Mouse (Mus musculus): ENCODE measurements at regions not wholly inside any gene's neighbourhood (a gene's known extent, or its start where the extent isn't known, plus 50 kb on each side); places are given as distances from the start of the nearest gene placed in this dataset.

DNA sequence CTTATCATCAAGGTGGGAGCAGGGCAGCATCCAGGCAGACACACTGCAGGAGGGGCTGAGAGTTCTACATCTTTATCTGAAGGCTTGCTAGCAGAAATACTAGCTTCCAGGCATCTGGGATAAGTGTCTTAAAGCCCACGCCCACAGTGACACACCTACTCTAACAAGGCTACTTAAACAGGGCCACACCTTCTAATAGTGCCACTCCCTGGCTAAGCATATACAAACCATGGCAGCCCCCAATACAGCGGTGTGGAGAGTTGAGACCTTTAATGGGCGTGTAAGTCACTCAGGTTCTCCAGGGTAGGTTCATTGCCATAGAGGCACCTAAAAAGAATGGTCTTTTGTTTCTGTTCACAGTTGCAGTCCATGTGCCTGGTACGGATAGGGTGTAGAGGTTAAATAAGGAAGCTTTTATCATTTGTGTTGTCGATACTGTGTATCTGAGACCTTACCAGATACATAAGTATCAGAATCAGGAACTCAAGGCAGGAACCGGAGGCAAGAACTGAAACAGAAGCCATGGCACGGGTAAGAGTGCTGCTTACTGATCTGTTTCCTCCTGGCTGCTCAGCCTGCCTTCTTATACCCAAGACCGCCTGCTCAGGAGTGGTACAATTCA, 69.0 kb upstream of the Atrnl1 start:
- DNase-seq (ENCODE audit: low read depth, low spot score): peak; percentile 24

DNA sequence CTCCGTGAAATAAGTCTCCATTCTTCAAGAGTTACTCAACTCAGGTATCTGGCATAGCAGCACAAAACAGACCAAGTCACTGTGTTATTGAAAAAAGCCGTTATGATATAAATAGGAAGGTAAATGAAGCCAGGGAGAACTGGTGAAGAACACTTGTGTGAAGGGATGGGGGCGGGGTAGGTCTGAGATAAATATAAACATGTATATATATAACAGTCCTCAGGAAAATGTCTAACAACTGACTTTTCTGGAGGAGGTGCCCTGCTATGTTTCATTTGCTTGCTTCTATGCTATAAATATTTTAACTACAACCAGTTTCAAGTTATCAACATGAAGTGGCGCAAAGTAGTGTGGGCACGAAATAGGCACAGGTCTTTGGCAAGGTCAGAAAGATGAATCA, 68.3 kb upstream of the Atrnl1 start:
- DNase-seq (ENCODE audit: low read depth, low spot score): no peak

- no peak for DNase-seq (ENCODE audit: low read depth, low spot score)
These were observed 67.1 kb upstream of the Atrnl1 start for GRCm38 (mm10) chr19:57543681-57544214.

- no peak for DNase-seq (ENCODE audit: low read depth, low spot score)
These were observed 66.5 kb upstream of the Atrnl1 start for GRCm38 (mm10) chr19:57544229-57544879.

DNA sequence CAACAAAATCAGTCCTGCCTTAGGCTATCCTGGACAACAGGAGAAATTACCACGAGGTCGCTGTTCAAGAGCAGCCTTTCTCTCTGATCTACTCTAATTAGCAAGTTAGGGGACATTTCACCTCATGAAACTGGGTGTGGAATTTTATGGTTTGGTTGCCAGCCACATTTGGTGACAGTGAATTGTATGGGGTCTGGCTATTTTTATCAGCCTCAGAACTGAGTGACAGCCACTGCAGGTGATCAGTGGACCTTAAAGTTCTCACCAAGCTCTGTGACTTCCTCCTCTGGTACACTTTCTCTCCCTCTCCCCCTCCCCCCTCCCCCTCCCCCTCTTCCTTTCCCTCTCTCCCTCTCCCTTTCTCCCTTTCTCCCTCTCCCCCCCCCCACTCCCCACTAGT, 65.8 kb upstream of the Atrnl1 start:
- DNase-seq (ENCODE audit: low read depth, low spot score): no peak

DNA sequence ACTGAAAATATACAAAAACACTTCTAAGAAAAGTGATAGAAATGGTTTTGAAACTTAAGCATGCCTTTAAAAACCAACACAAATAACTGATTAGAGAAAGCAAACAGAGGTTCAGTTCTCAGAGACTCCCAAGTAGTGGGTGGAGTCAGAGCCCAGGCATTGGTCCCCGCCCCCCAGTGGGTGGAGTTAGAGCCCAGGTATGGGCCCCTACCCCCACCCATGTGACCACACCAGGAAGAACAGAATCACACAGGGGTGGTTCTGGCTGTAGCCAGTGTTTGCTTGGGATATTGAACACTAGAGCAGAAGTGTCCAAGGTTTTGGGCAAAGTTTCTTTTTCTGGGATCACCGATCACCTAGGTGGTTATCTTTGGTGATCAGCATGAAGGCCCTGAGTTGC, 64.8 kb upstream of the Atrnl1 start:
- peak; percentile 53 for DNase-seq (ENCODE audit: low read depth, low spot score)

GRCm38 (mm10) chr19:57546519-57546918, 64.3 kb upstream of the Atrnl1 start:
- no peak for DNase-seq (ENCODE audit: low read depth, low spot score)

DNA sequence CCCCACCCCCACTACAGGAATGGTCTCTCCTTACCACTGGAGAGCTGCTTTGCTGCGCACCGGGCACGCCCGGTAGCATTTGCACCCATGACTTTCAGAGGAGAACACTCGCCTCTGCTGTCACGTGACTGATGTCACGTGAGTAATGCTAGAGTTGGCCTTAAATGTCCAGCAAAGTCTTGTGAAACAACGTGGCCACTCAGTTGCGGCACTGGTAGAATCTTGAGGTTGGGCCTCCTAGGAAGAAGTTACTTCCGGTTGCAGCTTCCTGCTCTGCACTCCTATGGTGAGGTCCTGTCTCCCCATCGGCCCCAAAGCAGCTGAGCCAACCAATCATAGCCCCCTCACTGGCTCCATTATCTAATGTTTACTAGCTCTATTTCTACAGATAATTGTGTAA, 62.7 kb upstream of the Atrnl1 start:
- DNase-seq (ENCODE audit: low read depth, low spot score): no peak

- DNase-seq (ENCODE audit: low read depth, low spot score): no peak
These were observed 62.2 kb upstream of the Atrnl1 start for GRCm38 (mm10) chr19:57548661-57549060.

DNA sequence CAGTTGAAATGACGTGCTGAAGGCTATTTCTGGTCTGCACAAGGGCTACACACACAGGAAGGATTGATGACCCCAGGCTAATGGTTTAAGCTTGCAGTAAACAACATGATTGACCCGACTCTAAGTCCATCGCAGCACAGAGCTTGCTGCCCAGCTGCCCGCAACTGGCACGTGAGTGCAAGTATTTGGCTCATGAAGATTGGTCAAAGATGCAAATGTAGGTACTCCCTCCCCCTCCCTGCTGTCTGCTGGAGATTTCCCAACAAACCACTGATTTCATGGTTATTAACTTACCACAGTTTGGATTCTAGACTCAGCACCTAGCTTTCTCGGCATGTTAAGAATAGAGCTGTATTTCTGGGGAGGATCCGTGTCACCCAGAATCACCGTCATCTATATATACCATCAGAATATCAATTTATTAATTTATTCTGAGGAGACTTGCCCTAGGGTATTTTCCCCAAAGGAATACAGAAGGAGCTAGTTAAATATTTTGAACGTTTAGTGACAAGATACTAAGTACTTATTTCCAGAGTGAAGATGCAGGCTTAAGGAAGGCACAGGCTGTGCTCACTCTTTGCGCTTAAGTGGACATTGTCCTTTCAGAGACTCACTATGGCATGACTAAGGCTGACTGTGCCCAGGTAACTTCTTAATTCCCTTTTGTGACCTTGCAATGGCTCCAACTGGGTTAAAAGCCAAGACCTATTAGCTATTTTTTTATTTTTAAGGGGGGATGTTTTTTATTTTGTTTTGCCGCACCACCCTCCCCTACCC, 57.7 kb upstream of the Atrnl1 start:
- no peak for DNase-seq (ENCODE audit: low read depth, low spot score)

DNA sequence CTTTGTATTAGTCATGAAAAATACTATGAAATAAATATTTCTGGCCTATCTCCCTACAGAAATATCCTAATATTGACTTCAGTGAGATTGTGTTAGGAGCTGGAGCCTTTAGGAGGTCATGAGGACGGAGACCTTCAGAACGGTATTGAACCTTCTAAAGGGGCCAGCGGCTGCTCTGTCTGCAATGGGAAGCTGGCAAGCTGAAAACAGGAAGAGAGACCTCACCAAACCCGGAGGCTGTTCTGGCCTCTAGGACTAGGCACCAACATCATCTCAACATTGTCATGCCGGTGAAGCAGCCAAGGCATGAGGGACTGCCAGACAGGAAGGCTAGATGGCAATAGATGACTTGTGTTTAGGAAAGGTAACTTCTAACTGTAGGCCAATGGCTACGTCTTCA, 56.7 kb upstream of the Atrnl1 start:
- no peak for DNase-seq (ENCODE audit: low read depth, low spot score)

DNA sequence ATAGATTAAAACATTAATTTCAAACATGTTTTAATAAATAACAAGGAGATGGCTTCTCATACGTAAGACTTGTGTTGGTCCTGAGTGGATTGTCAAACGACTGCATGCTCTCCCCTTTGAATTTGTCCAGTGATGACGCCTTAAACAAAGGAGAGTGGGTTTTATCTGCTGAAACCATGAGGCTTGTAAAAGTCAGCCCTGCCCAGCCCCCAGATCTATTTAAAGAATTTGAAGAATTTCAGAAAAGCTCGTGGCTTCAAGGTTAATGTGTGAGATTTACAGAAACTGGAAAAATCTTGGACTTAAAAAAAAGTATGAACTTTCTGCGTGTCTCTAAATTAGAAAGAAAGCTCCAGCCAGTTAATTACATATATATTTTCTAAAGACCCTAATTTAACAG, 55.5 kb upstream of the Atrnl1 start:
- no peak for DNase-seq (ENCODE audit: low read depth, low spot score)

DNA sequence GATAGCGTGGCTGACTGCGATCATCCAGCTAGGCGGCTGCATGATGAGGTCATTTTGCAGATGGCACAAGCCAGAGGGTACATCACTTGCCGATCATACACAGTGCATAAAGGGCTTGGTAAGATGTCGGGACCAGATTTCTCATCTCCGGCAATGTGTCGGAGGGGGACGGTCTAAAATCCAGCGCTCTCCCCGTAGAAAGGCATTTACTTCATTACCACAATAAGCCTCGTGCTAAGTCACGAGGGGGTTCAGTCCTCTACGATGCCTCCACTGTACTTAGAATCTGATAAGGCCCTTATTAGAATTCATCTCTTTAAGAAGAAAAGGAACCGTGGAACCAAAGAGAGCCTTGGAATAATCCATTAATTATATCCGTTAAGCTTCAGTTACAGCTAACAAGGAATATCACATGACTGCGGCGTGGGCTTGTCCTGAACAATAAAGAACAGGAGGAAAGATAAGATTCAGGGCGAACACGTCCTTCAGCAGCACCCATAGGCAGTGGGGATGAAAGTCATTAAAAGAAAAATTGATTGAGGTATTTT, 52.3 kb upstream of the Atrnl1 start:
- DNase-seq (ENCODE audit: low read depth, low spot score): no peak

- DNase-seq (ENCODE audit: low read depth, low spot score): no peak
These were observed 50.1 kb upstream of the Atrnl1 start for GRCm38 (mm10) chr19:57560757-57561156.

All from ES-CJ7 (cell line).